Mouse (Mus musculus): ENCODE measurements around the gene Ripor1.
"Not testable (repeated sequence)": the region's sequence is repeated elsewhere in the genome, so short reads cannot be mapped to it uniquely, and the experiment has no call there.

The Ripor1 gene

GRCm38 (mm10) chr8:105604804-105605381, at the start of gene Ripor1:
Gene Ripor1, plus strand, starts transcription at chr8:105605255.
- peak; percentile 88 for DNase-seq (ENCODE audit: low read depth, low spot score)

GRCm38 (mm10) chr8:105562863-105563262, 42.2 kb upstream of the Ripor1 start:
- no peak for DNase-seq (ENCODE audit: low read depth, low spot score)

- DNase-seq (ENCODE audit: low read depth, low spot score): no peak
These were observed 41.2 kb upstream of the Ripor1 start for GRCm38 (mm10) chr8:105563871-105564270.

GRCm38 (mm10) chr8:105564573-105565229, 40.4 kb upstream of the Ripor1 start:
- peak; percentile 16 for DNase-seq (ENCODE audit: low read depth, low spot score)

DNA sequence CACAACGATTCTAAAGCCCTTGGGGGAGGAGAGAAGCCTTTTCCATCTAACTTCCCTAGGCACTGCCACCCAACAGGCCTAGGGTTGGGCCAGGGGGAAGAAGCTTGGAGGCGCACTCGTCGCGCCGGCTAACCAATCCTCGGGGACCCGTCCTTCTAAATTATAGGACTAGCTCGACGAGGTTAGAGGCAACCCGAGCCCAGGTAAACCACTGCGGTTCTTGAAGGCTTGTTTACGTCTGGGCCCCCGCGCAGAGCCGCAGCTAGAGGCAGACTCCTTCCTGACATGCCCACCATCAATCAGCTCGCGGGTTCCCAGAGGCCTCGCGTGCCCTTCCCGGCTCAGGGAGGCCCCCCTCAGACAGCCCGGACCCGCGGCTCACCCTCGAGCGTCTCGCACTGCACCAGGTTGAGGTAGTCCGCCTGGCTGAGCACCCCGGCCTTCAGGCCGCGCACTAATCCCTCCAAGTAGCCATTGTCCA, 39.6 kb upstream of the Ripor1 start:
- no peak for DNase-seq (ENCODE audit: low read depth, low spot score)

- peak; percentile 100 for DNase-seq (ENCODE audit: low read depth, low spot score)
These were observed 38.9 kb upstream of the Ripor1 start, which contains the start of gene Atp6v0d1 for GRCm38 (mm10) chr8:105565952-105566702. Gene Atp6v0d1, minus strand, starts transcription at chr8:105566047.

- peak; percentile 65 for DNase-seq (ENCODE audit: low read depth, low spot score)
These were observed 38.1 kb upstream of the Ripor1 start for GRCm38 (mm10) chr8:105566703-105567595.

- no peak for DNase-seq (ENCODE audit: low read depth, low spot score)
These were observed 33.2 kb upstream of the Ripor1 start for GRCm38 (mm10) chr8:105571810-105572209.

DNA sequence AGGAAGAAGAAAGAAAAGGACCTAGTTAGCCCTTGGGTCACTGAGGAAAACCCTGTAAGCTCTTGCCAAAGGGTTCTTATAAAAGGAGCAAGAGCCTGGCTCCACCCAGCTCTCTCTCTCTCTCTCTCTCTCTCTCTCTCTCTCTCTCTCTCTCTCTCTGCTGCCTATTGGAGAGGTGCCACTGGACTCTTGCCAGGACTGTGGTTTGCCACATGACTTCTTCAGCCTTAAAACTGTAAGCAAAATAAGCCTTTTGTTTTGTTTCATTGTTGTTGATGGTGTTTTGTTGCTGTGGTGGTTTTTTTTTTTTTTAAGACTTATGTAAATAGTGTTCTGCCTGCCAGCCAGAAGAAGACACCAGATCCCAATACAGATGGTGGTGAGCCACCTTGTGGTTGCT, 31.6 kb upstream of the Ripor1 start:
- DNase-seq (ENCODE audit: low read depth, low spot score): peak; percentile 60

- no peak for DNase-seq (ENCODE audit: low read depth, low spot score)
These were observed 30.3 kb upstream of the Ripor1 start for GRCm38 (mm10) chr8:105574741-105575140.

DNA sequence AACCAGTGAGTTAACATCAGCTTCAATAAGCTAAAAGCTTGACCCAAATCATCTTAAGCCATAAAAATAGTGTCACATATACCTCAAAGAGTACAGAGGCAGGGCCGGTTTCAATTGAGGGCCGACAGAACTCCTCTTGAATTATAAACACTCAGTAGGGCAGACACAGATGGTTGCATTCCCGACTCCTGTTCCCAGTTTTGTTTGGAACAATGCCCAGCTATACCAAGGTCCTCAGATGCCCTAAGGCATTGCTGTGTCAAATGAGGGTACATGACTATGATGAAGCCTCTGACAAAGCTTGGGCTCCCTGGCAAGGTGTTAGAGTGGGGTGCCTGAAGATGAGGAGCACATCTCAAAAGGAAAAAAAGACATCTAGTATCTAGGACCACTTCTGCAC, 29.5 kb upstream of the Ripor1 start:
- no peak for DNase-seq (ENCODE audit: low read depth, low spot score)

- no peak for DNase-seq (ENCODE audit: low read depth, low spot score)
These were observed 25.3 kb upstream of the Ripor1 start for GRCm38 (mm10) chr8:105579719-105580118.

DNA sequence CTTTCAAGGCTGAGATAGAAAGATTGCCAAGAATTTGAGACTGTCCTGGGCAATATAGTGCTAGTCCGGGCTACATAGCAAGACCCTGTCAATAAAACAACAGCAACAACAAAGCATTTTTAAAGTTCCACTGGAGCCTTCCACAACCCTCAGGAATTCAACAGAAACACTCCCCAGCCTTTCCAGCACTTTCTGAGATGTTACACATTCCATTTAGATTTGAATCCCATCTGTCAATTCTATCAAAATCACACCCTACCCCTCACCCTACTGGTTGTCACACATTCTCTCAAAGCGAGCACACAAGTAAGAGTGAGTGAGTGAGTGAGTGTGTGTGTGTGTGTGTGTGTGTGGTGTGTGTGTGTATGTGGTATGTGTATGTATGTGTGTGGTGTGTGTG, 12.6 kb upstream of the Ripor1 start:
- DNase-seq (ENCODE audit: low read depth, low spot score): no peak

DNA sequence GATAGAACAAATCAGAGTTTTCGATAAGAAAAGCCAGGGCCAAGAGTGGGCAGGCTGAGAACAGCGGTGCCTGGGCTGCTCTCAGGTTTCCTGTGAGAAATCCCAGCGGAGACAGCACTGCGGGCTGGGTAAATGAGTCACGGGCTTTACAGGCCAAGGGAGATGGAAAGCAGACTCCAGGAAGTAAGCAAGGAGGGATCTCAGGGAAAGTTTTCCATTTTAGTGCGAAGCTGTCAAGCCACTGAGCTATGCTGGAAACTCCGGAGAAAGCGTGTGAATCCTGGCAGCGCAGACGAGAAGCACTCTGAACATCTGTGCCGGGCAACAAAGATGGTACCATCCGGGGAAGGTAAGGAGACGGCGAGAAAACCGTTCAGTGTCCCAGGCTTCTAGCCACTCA, 11.2 kb upstream of the Ripor1 start:
- DNase-seq (ENCODE audit: low read depth, low spot score): no peak

- DNase-seq (ENCODE audit: low read depth, low spot score): no peak
These were observed 10.4 kb upstream of the Ripor1 start for GRCm38 (mm10) chr8:105594451-105595242.

GRCm38 (mm10) chr8:105596362-105597034, 8.6 kb upstream of the Ripor1 start:
- DNase-seq (ENCODE audit: low read depth, low spot score): peak; percentile 83

DNA sequence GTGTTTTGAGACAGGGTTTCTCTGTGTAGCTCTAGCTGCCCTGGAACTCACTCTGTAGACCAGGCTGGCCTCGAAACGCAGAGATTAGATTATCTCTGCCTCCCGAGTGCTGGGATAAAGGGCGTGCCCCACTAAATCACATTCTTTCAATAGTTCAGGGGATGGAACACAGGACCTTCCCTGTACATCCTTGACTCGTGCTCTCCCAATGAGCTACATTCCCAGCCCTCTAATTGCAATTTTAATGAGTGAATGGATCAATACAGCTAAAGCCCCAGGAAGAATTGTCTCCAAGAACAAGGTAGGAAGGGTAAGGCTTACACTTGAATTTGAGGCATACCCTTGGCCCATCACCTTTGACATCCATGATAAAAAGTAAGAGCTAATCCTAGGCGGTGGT, 6.3 kb upstream of the Ripor1 start:
- no peak for DNase-seq (ENCODE audit: low read depth, low spot score)

GRCm38 (mm10) chr8:105601301-105601700, 3.8 kb upstream of the Ripor1 start:
- no peak for DNase-seq (ENCODE audit: low read depth, low spot score)

- DNase-seq (ENCODE audit: low read depth, low spot score): not testable (repeated sequence)
These were observed 2.5 kb upstream of the Ripor1 start for GRCm38 (mm10) chr8:105602540-105602939.
